Mouse (Mus musculus) midbrain, embryonic 10.5 days (tissue): ENCODE measurements at regions not wholly inside any gene's neighbourhood (a gene's known extent, or its start where the extent isn't known, plus 50 kb on each side); places are given as distances from the start of the nearest gene placed in this dataset.

Source experiments
- DNase-seq: peaks from one replicate; pipeline ENCODE4 v3.0.0-alpha.2; 2017; ENCODE audit warnings: low spot score
- H3K27ac ChIP-seq: fragments of 300-500 bp; sonication (generic); replicated peaks from 2 replicates; pipeline ENCODE4 v1.5.1; 2016; ENCODE audit warnings: mild to moderate bottlenecking
- H3K27me3 ChIP-seq: fragments of 300-500 bp; sonication (generic); 2 replicates; pipeline ENCODE4 v1.6.1; 2016; ENCODE audit warnings: low read depth, mild to moderate bottlenecking; ENCODE audit not compliant: poor library complexity, severe bottlenecking
- H3K36me3 ChIP-seq: fragments of 300-500 bp; sonication (generic); 2 replicates; pipeline ENCODE4 v1.6.1; 2016; ENCODE audit warnings: mild to moderate bottlenecking, moderate library complexity
- H3K4me1 ChIP-seq: fragments of 300-500 bp; sonication (generic); 2 replicates; pipeline ENCODE4 v1.6.1; 2016
- H3K4me3 ChIP-seq: fragments of 300-500 bp; sonication (generic); 2 replicates; pipeline ENCODE4 v1.5.1; 2016; ENCODE audit warnings: mild to moderate bottlenecking, moderate library complexity
- H3K9me3 ChIP-seq: fragments of 300-500 bp; sonication (generic); replicated peaks from 2 replicates; pipeline ENCODE4 v1.6.1; 2016; ENCODE audit warnings: mild to moderate bottlenecking
- WGBS: fragments of 180-500 bp; shearing (Covaris S2); methylation state at CpG from one replicate; pipeline ENCODE4 v1.1.7; 2016; 5-methylcytosine and 5-hydroxymethylcytosine counted together

DNA sequence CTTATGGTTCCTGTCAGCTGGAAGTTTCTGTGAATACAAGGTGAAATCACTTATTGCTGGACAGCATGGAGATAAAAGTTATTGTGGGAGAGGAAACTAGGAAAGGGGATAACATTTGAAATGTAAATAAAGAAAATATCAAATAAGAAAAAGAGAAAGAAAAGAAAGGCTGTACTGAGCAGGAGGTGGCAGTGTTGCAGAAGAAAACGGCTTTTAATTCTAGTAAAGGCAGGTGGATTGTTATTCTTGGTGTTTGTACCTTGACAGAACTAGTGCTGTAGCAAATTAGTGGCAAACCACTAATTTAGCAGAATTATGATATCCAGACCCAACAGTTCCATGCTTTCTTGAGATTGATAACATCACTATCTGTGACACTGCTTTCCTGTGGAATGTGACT, 52.6 kb downstream of the Gm10358 start:
- no peaks in the 10 kb centered on the region for H3K36me3 ChIP-seq
- H3K4me1 ChIP-seq: no peaks in the 10 kb centered on the region
- whole genome bisulfite sequencing: 72% methylated on average over 1 of the region's 1 CpGs
- no peaks in the 10 kb centered on the region for H3K27me3 ChIP-seq
- no peak overlapping the region for H3K27ac ChIP-seq
- no peak overlapping the region for H3K4me3 ChIP-seq
- no peak for DNase-seq
- H3K9me3 ChIP-seq: no peaks in the 10 kb centered on the region

DNA sequence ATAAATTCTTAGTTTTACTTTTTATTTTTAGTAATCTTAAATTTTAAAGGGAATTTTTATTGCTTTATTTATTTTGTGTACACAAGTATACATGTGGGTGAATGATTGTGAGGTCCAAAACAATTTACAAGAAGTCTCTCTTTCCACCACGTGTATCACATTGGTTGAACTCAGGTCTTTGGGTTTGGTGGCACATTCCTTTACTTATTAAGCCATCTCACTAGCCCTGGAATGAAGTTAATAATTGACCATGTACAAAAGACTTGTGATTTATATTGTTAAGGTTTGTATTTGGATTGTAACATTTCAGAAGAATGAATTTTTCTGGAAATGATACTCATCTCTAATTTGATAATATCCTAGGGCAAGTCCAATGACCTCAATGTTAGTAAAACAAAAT, 56.2 kb downstream of the Gm10358 start:
- H3K9me3 ChIP-seq: no peaks in the 10 kb centered on the region
- no peaks in the 10 kb centered on the region for H3K36me3 ChIP-seq
- H3K4me3 ChIP-seq: no peak overlapping the region
- no peaks in the 10 kb centered on the region for H3K27me3 ChIP-seq
- no peak overlapping the region for H3K27ac ChIP-seq
- H3K4me1 ChIP-seq: no peaks in the 10 kb centered on the region
- 85% methylated on average over 1 of the region's 1 CpGs for WGBS
- no peak for DNase-seq

DNA sequence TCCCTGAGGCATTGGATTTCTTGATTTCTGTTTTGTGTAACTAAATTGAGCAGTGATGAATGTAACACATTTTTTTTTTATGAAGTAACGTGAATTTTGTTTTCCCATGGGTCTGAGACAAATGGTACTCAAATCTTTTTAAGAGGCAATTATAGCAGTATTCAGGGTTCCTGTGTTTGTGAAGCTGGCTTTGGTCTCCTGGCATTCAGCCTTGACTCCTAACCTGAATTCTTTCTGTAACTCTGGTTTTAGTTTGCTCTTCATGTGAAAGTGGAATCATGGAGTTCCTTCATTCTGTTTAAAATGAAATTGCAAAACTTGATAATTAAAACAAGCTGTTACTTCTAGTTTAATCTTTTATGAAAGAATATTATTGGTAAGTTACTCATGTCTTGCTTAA, 58.3 kb downstream of the Gm10358 start:
- DNase-seq: no peak
- H3K36me3 ChIP-seq: no peaks in the 10 kb centered on the region
- H3K4me1 ChIP-seq: no peaks in the 10 kb centered on the region
- no peak overlapping the region for H3K4me3 ChIP-seq
- H3K27me3 ChIP-seq: no peaks in the 10 kb centered on the region
- H3K9me3 ChIP-seq: no peaks in the 10 kb centered on the region
- no peak overlapping the region for H3K27ac ChIP-seq
- WGBS: 74% methylated on average over 1 of the region's 1 CpGs

DNA sequence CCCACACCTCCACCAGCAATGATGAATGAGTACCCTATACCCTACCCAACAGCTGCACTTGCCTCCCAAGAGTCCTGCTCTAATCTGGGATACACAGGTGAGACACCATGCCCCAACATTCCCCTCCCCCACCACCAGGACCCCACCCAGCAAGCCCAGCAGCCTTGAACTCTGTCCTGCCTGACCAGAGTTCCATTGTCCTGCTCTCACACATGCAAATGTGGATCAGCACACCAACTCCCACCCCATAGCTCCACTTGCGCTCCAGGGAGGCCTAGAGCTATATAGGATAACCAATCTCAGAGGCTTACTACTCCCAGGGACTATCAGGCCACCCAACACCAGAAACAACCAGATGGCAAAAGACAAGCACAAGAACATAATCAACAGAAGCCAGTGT, 85.8 kb downstream of the Gm10358 start:
- no peak for DNase-seq
- Histone ChIP-seq H3K27ac (no peak overlapping the region), H3K4me1 (no peaks in the 10 kb centered on the region), H3K4me3 (no peak overlapping the region), H3K9me3 (no peaks in the 10 kb centered on the region), H3K27me3 (no peaks in the 10 kb centered on the region), H3K36me3 (no peaks in the 10 kb centered on the region)
- WGBS: 77% methylated on average over 1 of the region's 1 CpGs

DNA sequence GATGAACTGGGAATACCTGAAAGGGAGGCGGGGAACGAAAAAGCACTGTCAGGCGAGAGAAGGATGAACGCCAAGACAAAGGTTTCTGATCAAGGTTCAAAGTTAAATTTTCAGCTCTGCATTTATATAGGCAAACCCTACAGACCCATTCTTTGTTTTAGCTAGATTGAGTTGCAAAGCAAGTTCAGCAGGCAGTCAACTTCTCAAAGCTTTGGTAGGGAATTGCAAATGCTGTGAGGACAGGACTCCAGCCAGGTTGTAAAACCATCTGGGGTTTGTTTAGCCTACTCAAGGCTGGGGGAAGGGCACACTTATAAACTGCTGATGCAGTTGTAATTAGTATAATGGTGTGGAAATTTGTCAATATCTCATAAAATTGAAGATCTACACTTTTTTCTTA, 87.9 kb downstream of the Gm10358 start:
- H3K9me3 ChIP-seq: no peaks in the 10 kb centered on the region
- H3K4me1 ChIP-seq: no peaks in the 10 kb centered on the region
- H3K27ac ChIP-seq: no peak overlapping the region
- WGBS: 36% methylated on average over 4 of the region's 4 CpGs
- no peak overlapping the region for H3K4me3 ChIP-seq
- H3K36me3 ChIP-seq: no peaks in the 10 kb centered on the region
- H3K27me3 ChIP-seq: no peaks in the 10 kb centered on the region
- DNase-seq: no peak

GRCm38 (mm10) chr8:75315886-75316285, 90.5 kb downstream of the Gm10358 start:
- H3K36me3 ChIP-seq: no peaks in the 10 kb centered on the region
- no peak overlapping the region for H3K27ac ChIP-seq
- H3K4me1 ChIP-seq: no peaks in the 10 kb centered on the region
- H3K27me3 ChIP-seq: no peaks in the 10 kb centered on the region
- H3K4me3 ChIP-seq: no peak overlapping the region
- 10% methylated on average over 3 of the region's 3 CpGs for WGBS
- no peaks in the 10 kb centered on the region for H3K9me3 ChIP-seq
- DNase-seq: peak; percentile 47

GRCm38 (mm10) chr8:75309463-75309862, 95.7 kb downstream of the Rasd2 start:
- 79% methylated on average over 2 of the region's 2 CpGs for whole genome bisulfite sequencing
- Histone ChIP-seq H3K9me3 (no peaks in the 10 kb centered on the region), H3K27me3 (no peaks in the 10 kb centered on the region), H3K36me3 (no peaks in the 10 kb centered on the region), H3K27ac (no peak overlapping the region), H3K4me3 (no peak overlapping the region), H3K4me1 (no peaks in the 10 kb centered on the region)
- DNase-seq: no peak

DNA sequence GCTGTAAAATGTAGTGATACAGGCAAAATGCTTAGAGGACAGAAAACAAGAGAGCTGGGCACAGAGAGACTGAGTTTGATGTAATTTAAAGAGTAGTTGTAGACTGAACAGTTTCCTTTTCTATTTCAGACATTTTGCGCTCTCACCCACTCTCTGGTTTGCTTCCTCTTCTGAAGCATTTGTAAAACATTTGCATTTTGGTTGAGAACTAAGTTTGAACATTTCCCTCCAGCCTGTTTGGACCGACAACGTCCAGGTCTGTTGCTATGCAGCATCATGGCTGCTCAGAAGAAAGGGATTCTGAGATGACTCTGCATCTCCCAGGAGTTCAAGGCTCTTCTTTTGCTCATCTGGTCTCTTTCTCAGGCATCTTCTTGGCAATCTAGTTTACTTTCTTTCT, 78.2 kb downstream of the Rasd2 start:
- Histone ChIP-seq H3K4me1 (no peaks in the 10 kb centered on the region), H3K36me3 (no peaks in the 10 kb centered on the region), H3K27me3 (no peaks in the 10 kb centered on the region), H3K9me3 (no peaks in the 10 kb centered on the region), H3K4me3 (no peak overlapping the region), H3K27ac (no peak overlapping the region)
- DNase-seq: no peak
- 86% methylated on average over 3 of the region's 3 CpGs for WGBS

- 89% methylated on average over 8 of the region's 8 CpGs for WGBS
- Histone ChIP-seq H3K4me3 (no peak overlapping the region), H3K27ac (no peak overlapping the region), H3K4me1 (no peaks in the 10 kb centered on the region), H3K27me3 (no peaks in the 10 kb centered on the region), H3K36me3 (no peaks in the 10 kb centered on the region), H3K9me3 (no peaks in the 10 kb centered on the region)
- no peak for DNase-seq
Measured at GRCm38 (mm10) chr8:75289933-75290332, 76.2 kb downstream of the Rasd2 start.
